Mouse (Mus musculus): Measurements from ENCODE around the gene Boc.

DNA sequence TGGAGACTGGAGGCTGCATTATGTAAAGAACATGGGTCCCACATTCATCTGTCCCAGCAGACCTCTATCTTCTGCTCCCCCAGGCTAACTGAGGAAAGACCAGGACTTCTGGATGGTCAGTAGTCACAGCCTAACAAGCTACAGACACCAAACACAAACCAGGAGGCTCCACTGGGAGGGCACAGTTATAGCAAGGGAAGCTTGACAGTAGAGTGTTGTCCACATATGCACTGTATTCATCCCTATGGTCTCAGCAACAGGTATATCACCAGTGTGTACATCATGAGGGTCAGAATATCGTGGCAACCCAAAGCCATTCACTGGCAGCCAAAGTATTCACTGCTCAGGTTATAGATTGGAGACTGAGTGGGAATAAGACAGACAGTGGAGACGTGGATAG lies 12.8 kb downstream of the Boc start:
- TF ChIP-seq POLR2A (IDR thresholded peaks at IDR 0.05; ENCODE audit: insufficient read depth, low read depth, low read length) = no peak
- TF ChIP-seq CTCF (IDR thresholded peaks at IDR 0.05) = no peak
- no peak for TF ChIP-seq EP300 (IDR thresholded peaks at IDR 0.05; ENCODE audit: insufficient read depth, low read depth, low read length)

Measured in heart, adult 2 months (tissue).